Mouse (Mus musculus) cerebellum, adult 2 months (tissue): ENCODE measurements around the gene Pced1b. TPM values are rescaled to one million over a fixed set of nuclear protein-coding genes. Genes with fewer than 3 reads are reported as not detected.

Source experiments
- DNase-seq, 2 experiments: peaks; one replicate each; pipeline ENCODE4 v3.0.0; 2021
- H3K27ac ChIP-seq: fragments of 200-500 bp; 2 replicates; pipeline ENCODE4 v1.5.1; 2012; ENCODE audit warnings: low read length, control low read depth, inconsistent platforms; ENCODE audit not compliant: insufficient read depth
- H3K27me3 ChIP-seq: fragments of 200-500 bp; 2 replicates; pipeline ENCODE4 v1.6.1; 2012; ENCODE audit warnings: inconsistent platforms, mild to moderate bottlenecking, low read length, moderate library complexity; ENCODE audit not compliant: control insufficient read depth, insufficient read depth
- H3K4me1 ChIP-seq: fragments of 200-500 bp; 2 replicates; pipeline ENCODE4 v1.6.1; 2011; ENCODE audit warnings: low read length; ENCODE audit not compliant: control insufficient read depth, insufficient read depth
- H3K4me3 ChIP-seq: fragments of 200-500 bp; replicated peaks from 2 replicates; pipeline ENCODE3; 2011; ENCODE audit warnings: mild to moderate bottlenecking, low read depth, low read length, control low read depth; ENCODE audit not compliant: insufficient read depth
- CTCF ChIP-seq: fragments of 200-500 bp; IDR thresholded peaks from 2 replicates; pipeline ENCODE4 v1.5.1; 2011; ENCODE audit warnings: low read depth, mild to moderate bottlenecking, control low read depth, low read length, moderate library complexity, borderline replicate concordance; ENCODE audit not compliant: insufficient read depth
- POLR2A ChIP-seq: fragments of 200-500 bp; IDR thresholded peaks from 2 replicates; pipeline ENCODE4 v1.6.1; 2011; ENCODE audit warnings: low read length, control low read depth, borderline replicate concordance; ENCODE audit not compliant: insufficient read depth
- WGBS: fragments of 180-500 bp; shearing (Covaris S2); methylation state at CpG from one replicate; pipeline ENCODE4 v1.1.7; 2018; 5-methylcytosine and 5-hydroxymethylcytosine counted together
- polyA plus RNA-seq: library from polyadenylated mRNA; depleted of rRNA; stranded (reverse); fragments of >200 nt; gene quantifications from 2 replicates; pipeline ENCODE4 v1.2.3, GENCODE M21; 2012

Gene Pced1b
- polyA plus RNA-seq, 1 experiment, result 7.5 TPM

GRCm38 (mm10) chr15:97307935-97308334 lies 61.0 kb downstream of the Pced1b start:
- Histone ChIP-seq H3K4me1 (no peaks in the 10 kb centered on the region), H3K27me3 (no peaks in the 10 kb centered on the region), H3K4me3 (no peak overlapping the region), H3K27ac (no peak overlapping the region)
- 22% methylated on average over 9 of the region's 9 CpGs for WGBS
- DNase-seq, result no peak
- TF ChIP-seq CTCF (no peak), POLR2A (no peak)

DNA sequence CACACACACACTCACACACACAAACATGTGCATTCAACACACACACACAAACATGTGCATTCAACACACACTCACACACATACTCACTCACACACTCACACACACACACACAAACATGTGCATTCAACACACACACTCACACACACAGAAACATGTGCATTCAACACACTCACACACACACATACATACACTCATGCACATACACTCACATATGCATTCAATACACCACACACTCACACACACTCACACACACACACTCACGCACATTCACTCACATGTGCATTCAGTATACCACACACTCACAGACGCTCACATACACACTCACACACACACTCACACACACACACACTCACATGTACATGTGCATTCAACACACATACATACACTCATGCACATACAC lies 62.6 kb downstream of the Pced1b start:
- WGBS, result 96% methylated on average over 2 of the region's 2 CpGs
- Histone ChIP-seq H3K27ac (no peak overlapping the region), H3K4me3 (no peak overlapping the region), H3K27me3 (no peaks in the 10 kb centered on the region), H3K4me1 (no peaks in the 10 kb centered on the region)
- TF ChIP-seq CTCF (no peak), POLR2A (no peak)
- DNase-seq, result no peak

DNA sequence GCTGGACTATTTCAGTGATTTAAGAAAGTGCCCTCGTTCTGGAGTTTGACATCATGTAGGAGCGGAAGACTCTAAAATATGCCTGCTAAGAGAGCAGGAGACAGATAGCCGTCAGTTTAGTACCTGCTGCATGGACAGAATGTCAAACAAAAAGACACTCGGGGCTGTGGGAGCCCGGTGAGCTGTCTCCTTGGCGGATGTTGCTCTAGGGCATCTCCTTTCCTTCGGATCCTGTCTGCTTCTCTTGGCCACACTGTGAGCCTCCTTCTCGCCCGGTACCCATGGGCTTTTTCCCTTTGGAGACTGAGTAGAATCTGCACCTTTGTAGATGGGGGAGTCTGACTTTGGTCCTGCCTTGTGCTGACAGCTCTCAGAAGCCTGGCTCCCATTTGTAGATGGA lies 63.3 kb downstream of the Pced1b start:
- no peak for TF ChIP-seq POLR2A
- no peak for TF ChIP-seq CTCF
- no peak overlapping the region for H3K27ac ChIP-seq
- 85% methylated on average over 9 of the region's 9 CpGs for WGBS
- no peak for DNase-seq
- H3K4me1 ChIP-seq, result no peaks in the 10 kb centered on the region
- no peak overlapping the region for H3K4me3 ChIP-seq
- no peaks in the 10 kb centered on the region for H3K27me3 ChIP-seq

DNA sequence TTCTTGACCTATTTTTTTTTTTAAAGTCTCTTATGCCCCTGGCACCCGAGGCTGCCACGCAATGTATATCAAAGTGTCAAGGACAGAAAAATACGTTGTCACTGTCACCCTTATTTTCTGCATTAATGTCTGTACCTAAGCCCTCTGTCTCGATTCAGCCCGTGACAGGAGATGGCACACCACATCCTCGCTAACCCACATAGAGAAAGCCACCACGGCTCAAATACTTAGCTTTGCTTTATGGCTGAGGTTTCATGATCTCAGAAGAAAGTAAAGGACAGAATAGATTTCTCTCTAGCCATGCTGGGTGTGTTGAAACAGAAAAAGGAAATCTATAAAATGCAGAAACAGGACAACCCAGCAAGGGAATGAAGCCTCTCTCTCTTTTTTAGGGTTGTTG lies 64.3 kb downstream of the Pced1b start:
- Histone ChIP-seq H3K4me1 (no peaks in the 10 kb centered on the region), H3K27ac (no peak overlapping the region), H3K27me3 (no peaks in the 10 kb centered on the region), H3K4me3 (no peak overlapping the region)
- DNase-seq, result no peak
- 80% methylated on average over 7 of the region's 7 CpGs for WGBS
- TF ChIP-seq CTCF (no peak), POLR2A (no peak)

GRCm38 (mm10) chr15:97311937-97312336 lies 65.0 kb downstream of the Pced1b start:
- no peak for DNase-seq
- TF ChIP-seq CTCF (no peak), POLR2A (no peak)
- Histone ChIP-seq H3K4me1 (no peaks in the 10 kb centered on the region), H3K27ac (no peak overlapping the region), H3K27me3 (no peaks in the 10 kb centered on the region), H3K4me3 (no peak overlapping the region)
- WGBS, result 93% methylated on average over 8 of the region's 8 CpGs

DNA sequence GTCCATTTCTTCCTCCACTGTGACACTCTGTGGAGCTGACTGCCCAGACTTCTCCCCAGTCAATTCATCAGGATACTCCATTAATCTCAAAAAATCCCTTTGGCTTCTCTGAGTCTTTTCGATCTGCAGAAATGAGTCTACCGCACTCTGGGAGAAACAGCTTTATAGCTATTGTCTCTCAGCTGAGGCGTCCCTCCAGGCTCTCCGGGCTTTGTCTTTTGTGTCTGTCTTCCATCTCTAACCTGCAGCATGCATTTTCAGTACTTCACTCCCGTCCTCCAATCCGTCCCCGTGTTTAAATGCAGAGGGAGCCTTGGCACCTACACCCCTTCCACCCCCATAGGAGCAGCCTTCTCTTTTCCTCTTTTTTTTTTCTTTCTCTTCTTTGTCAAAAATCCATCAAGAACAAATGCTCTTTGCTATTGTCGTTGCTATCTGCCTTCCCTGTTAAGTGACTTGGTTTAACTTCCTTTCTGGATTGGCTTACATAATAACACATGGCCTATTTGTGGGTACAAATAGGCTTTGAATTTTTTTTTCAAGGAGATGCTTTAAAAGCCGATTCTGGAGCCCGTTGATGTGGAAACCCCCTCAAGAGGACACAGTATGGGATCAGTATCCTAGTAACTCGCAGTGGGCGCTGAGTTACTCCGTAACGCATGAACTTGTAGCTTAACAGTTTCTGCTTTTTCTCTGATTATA lies 68.0 kb downstream of the Pced1b start:
- 22% methylated on average over 14 of the region's 14 CpGs for WGBS

DNA sequence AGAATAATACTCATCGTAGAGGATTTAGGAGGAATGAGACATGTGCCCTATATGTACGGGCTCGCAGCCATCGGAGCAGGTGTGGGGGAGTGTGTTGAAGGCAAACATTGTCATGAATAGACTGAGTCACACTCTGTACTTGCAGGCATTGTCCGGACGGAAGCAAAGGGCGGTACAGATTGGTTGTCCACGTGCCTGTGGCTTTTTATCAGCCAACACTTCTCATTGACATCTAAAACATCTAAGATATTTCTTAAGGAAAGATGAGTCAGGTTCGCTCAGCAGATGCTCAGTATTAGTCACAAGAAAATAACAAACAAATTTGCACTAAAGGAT lies 68.5 kb downstream of the Pced1b start:
- WGBS, result 31% methylated on average over 9 of the region's 9 CpGs
- no peak overlapping the region for H3K27ac ChIP-seq
- no peaks in the 10 kb centered on the region for H3K27me3 ChIP-seq
- TF ChIP-seq CTCF, result no peak
- no peak for TF ChIP-seq POLR2A
- H3K4me3 ChIP-seq, result no peak overlapping the region
- no peak for DNase-seq
- H3K4me1 ChIP-seq, result no peaks in the 10 kb centered on the region

More for the DNA sequence above, 68.0 kb downstream of the Pced1b start:
- Histone ChIP-seq H3K27me3 (no peaks in the 10 kb centered on the region), H3K4me1 (no peaks in the 10 kb centered on the region), H3K4me3 (no peak overlapping the region), H3K27ac (no peak overlapping the region)
- no peak for DNase-seq
- TF ChIP-seq POLR2A (no peak), CTCF (no peak)

DNA sequence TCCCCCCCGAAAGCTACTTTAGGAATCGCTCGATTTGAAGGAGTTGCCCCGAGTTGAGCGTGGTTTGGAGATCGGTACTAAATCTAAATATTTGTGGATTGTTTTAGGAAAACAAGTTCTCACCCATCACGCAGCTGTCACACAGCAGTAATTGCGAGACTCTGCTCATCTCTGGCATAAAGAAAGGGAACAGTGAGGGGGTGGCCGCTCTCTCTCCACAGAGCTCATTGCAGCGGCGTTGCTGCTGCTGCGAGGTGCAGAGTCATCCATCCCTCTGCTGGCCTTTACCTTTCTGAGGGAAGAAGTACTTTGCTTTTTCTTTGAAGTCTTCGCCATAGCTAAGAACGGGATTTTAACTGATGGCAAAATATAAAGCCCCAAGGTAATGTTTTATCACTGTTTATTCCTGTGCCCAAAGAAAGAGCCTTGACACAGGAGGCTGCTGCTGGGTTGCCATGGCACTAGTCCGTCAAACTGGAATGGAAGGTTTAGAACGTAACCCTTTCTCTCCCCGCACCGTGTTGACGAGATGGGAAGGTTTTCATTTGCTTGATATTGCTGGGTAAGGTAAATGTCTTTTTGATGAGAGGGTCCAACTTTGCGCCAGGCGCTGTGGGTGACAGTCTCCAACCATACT lies 71.6 kb downstream of the Pced1b start:
- no peak for DNase-seq
- 63% methylated on average over 21 of the region's 21 CpGs for WGBS
- Histone ChIP-seq H3K27ac (no peak overlapping the region), H3K27me3 (no peaks in the 10 kb centered on the region), H3K4me3 (no peak overlapping the region), H3K4me1 (no peaks in the 10 kb centered on the region)
- TF ChIP-seq CTCF (no peak), POLR2A (no peak)
